ENCODE assay signal across 22 mouse cellular contexts in genomic region chr19:22979191-22979590, GRCm38 (mm10).
DNase-seq lines count a peak whose midpoint lies in the region; ATAC-seq and TF ChIP-seq lines count a peak whose summit lies in the region.
"Had no signal": no experiment of that assay in that cellular context is flagged by ENCODE, and none has a peak within 500 bp of the region (broad histone marks: within the 10 kb centered on the region; RNA-seq: fewer than 3 reads in every experiment).

No protein-coding gene starts in this region.

- DNase-seq in left cerebral cortex, adult 2 months (ENCODE audit: extremely low spot score in 1 of 2, low spot score in 2 of 2) = no peak
- DNase-seq in left cerebral cortex, adult 9 months (ENCODE audit: low spot score in 2 of 2) = no peak
- peak; percentile 75 for DNase-seq in NIH3T3 (ENCODE audit: low read depth)
- DNase-seq in brain, adult 2 months (ENCODE audit: low read depth, low spot score) = peak; percentile 83
- no peak for DNase-seq in hindbrain, embryonic 14.5 days (ENCODE audit: low spot score)
- DNase-seq: adrenal gland, postnatal 25 days; B cell, adult 2 months; cerebellum, postnatal 14 days; embryo, embryonic 11 days; gastrocnemius, adult 2 months; gastrocnemius, postnatal 25 days; heart, adult 18-20 months; heart, postnatal 10 days had no signal

- no peak for ATAC-seq in neural tube, embryonic 15.5 days (ENCODE audit: low FRiP score)
- ATAC-seq in hindbrain, embryonic 14.5 days (ENCODE audit: low FRiP score) = no peak
- ATAC-seq: activated CD4-positive, CD25-positive, alpha-beta regulatory T cell, adult 4 months; CD4-positive, CD25-positive, alpha-beta regulatory T cell, adult 4 months; forebrain, embryonic 16.5 days; intestine, embryonic 15.5 days had no signal

- TF ChIP-seq CTCF in left cerebral cortex, adult 2 months (IDR thresholded peaks at IDR 0.05) = no peak

- 83% methylated on average over 1 of the region's 1 CpGs for WGBS in neural tube, embryonic 15.5 days
- WGBS in hindbrain, embryonic 14.5 days = 83% methylated on average over 1 of the region's 1 CpGs

- H3K4me3 ChIP-seq in left cerebral cortex, adult 2 months = no peak overlapping the region
- H3K4me3 ChIP-seq in neural tube, embryonic 15.5 days (replicated peaks) = no peak overlapping the region
- H3K4me3 ChIP-seq in hindbrain, embryonic 14.5 days (replicated peaks; ENCODE audit: low read length) = no peak overlapping the region
- H3K4me3 ChIP-seq: embryonic facial prominence, embryonic 15.5 days; gastrocnemius, adult 2 months; heart, embryonic 10.5 days; hindbrain, embryonic 13.5 days; intestine, embryonic 15.5 days had no signal

- H3K27ac ChIP-seq in left cerebral cortex, adult 2 months = peak overlapping the region; percentile 64; the same call in 1 of the 2 replicates
- H3K27ac ChIP-seq in neural tube, embryonic 15.5 days (replicated peaks) = no peak overlapping the region
- no peak overlapping the region for H3K27ac ChIP-seq in hindbrain, embryonic 14.5 days
- H3K27ac ChIP-seq: embryonic facial prominence, embryonic 15.5 days; gastrocnemius, adult 2 months; heart, embryonic 10.5 days; hindbrain, embryonic 13.5 days; intestine, embryonic 15.5 days had no signal

- no peaks in the 10 kb centered on the region for H3K27me3 ChIP-seq in neural tube, embryonic 15.5 days (replicated peaks)
- no peaks in the 10 kb centered on the region for H3K27me3 ChIP-seq in hindbrain, embryonic 14.5 days (ENCODE audit: control insufficient read depth, insufficient read depth, low read length)
- H3K27me3 ChIP-seq: embryonic facial prominence, embryonic 15.5 days; hindbrain, embryonic 13.5 days; intestine, embryonic 15.5 days had no signal

- no peak overlapping the region for H3K4me2 ChIP-seq in neural tube, embryonic 15.5 days
- H3K4me2 ChIP-seq in hindbrain, embryonic 14.5 days (replicated peaks) = no peak overlapping the region
- H3K4me2 ChIP-seq: embryonic facial prominence, embryonic 15.5 days; hindbrain, embryonic 13.5 days; intestine, embryonic 15.5 days had no signal

- H3K36me3 ChIP-seq in neural tube, embryonic 15.5 days = no peaks in the 10 kb centered on the region
- no peaks in the 10 kb centered on the region for H3K36me3 ChIP-seq in hindbrain, embryonic 14.5 days (replicated peaks; ENCODE audit: control insufficient read depth, insufficient read depth)
- H3K36me3 ChIP-seq: embryonic facial prominence, embryonic 15.5 days; G1E; heart, embryonic 10.5 days; hindbrain, embryonic 13.5 days; intestine, embryonic 15.5 days had no signal

- H3K9ac ChIP-seq in neural tube, embryonic 15.5 days (replicated peaks) = no peak overlapping the region
- H3K9ac ChIP-seq in hindbrain, embryonic 14.5 days = no peak overlapping the region
- H3K9ac ChIP-seq: embryonic facial prominence, embryonic 15.5 days; hindbrain, embryonic 13.5 days; intestine, embryonic 15.5 days had no signal

- intact Hi-C loops in left cerebral cortex, adult 2 months (cut with DNase I) = loop anchor here (2.0 to 5.0 kb wide), 2 partner anchors 48 to 62 kb away; no protein-coding TSS in a partner anchor

- no peaks in the 10 kb centered on the region for H3K9me3 ChIP-seq in neural tube, embryonic 15.5 days (replicated peaks)
- no peaks in the 10 kb centered on the region for H3K9me3 ChIP-seq in hindbrain, embryonic 14.5 days (ENCODE audit: control insufficient read depth, low read length)
- H3K9me3 ChIP-seq: embryonic facial prominence, embryonic 15.5 days; G1E; heart, embryonic 10.5 days; hindbrain, embryonic 13.5 days; intestine, embryonic 15.5 days had no signal

- H3K4me1 ChIP-seq in neural tube, embryonic 15.5 days = no peaks in the 10 kb centered on the region
- H3K4me1 ChIP-seq in hindbrain, embryonic 14.5 days (replicated peaks; ENCODE audit: control insufficient read depth, insufficient read depth, low read length) = no peaks in the 10 kb centered on the region
- H3K4me1 ChIP-seq: embryonic facial prominence, embryonic 15.5 days; heart, embryonic 10.5 days; hindbrain, embryonic 13.5 days; intestine, embryonic 15.5 days had no signal

Comparison
In these comparisons a context has a peak if more than half of its experiments do, and no peak if none do; other contexts are left out.
1. DNase-seq: peak in NIH3T3 (single experiment) and brain, adult 2 months (single experiment); none in left cerebral cortex, adult 2 months (0 of 2), left cerebral cortex, adult 9 months (0 of 2) and hindbrain, embryonic 14.5 days (single experiment).